In genomic region chr8:117248341-117248740, GRCm38 (mm10) we compare ENCODE assay signal across 27 mouse cellular contexts. TPM values are rescaled to one million over a fixed set of nuclear protein-coding genes. Genes with fewer than 3 reads are reported as not detected.
DNase-seq lines count a peak whose midpoint lies in the region; ATAC-seq lines count a peak whose summit lies in the region.
"Had no signal": no experiment of that assay in that cellular context is flagged by ENCODE, and none has a peak within 500 bp of the region (broad histone marks: within the 10 kb centered on the region; RNA-seq: fewer than 3 reads in every experiment).

No protein-coding gene starts in this region.

- H3K4me2 ChIP-seq in midbrain, embryonic 11.5 days: no peak overlapping the region
- H3K4me2 ChIP-seq in intestine, embryonic 16.5 days (ENCODE audit: low read depth, low read length): no peak overlapping the region
- H3K4me2 ChIP-seq: embryonic facial prominence, embryonic 15.5 days; heart, embryonic 12.5 days; hindbrain, embryonic 12.5 days; limb, embryonic 15.5 days; stomach, embryonic 15.5 days had no signal

- ATAC-seq in midbrain, embryonic 11.5 days (ENCODE audit: low FRiP score): no peak
- peak; percentile 57 for ATAC-seq in granulocyte monocyte progenitor cell, adult 5-6 weeks (replicated peaks; ENCODE audit: poor library complexity, severe bottlenecking)
- ATAC-seq in megakaryocyte progenitor cell, adult 5-6 weeks (replicated peaks; ENCODE audit: poor library complexity): peak; percentile 63
- ATAC-seq in intestine, embryonic 16.5 days: no peak
- ATAC-seq: forebrain, embryonic 14.5 days; midbrain, embryonic 16.5 days had no signal

- H3K9ac ChIP-seq in midbrain, embryonic 11.5 days (ENCODE audit: low read length): no peak overlapping the region
- no peak overlapping the region for H3K9ac ChIP-seq in intestine, embryonic 16.5 days (ENCODE audit: low read depth, low read length)
- H3K9ac ChIP-seq: embryonic facial prominence, embryonic 15.5 days; heart, embryonic 12.5 days; hindbrain, embryonic 12.5 days; limb, embryonic 15.5 days; stomach, embryonic 15.5 days had no signal

- 89% methylated on average over 11 of the region's 11 CpGs for WGBS in midbrain, embryonic 11.5 days
- 93% methylated on average over 11 of the region's 11 CpGs for WGBS in midbrain, embryonic 10.5 days
- 70% methylated on average over 11 of the region's 11 CpGs for WGBS in intestine, embryonic 16.5 days

- H3K27me3 ChIP-seq in midbrain, embryonic 11.5 days (ENCODE audit: control insufficient read depth, insufficient read depth, low read length): no peaks in the 10 kb centered on the region
- no peaks in the 10 kb centered on the region for H3K27me3 ChIP-seq in midbrain, embryonic 10.5 days (ENCODE audit: low read depth, poor library complexity, severe bottlenecking)
- H3K27me3 ChIP-seq in intestine, embryonic 16.5 days (replicated peaks; ENCODE audit: control insufficient read depth, insufficient read depth, low read length): no peaks in the 10 kb centered on the region
- H3K27me3 ChIP-seq: embryonic facial prominence, embryonic 15.5 days; heart, embryonic 12.5 days; hindbrain, embryonic 12.5 days; limb, embryonic 15.5 days; stomach, embryonic 15.5 days had no signal

- no peak overlapping the region for H3K27ac ChIP-seq in midbrain, embryonic 11.5 days (ENCODE audit: low read depth, low read length)
- H3K27ac ChIP-seq in midbrain, embryonic 10.5 days (replicated peaks): no peak overlapping the region
- H3K27ac ChIP-seq in intestine, embryonic 16.5 days (ENCODE audit: low read length): no peak overlapping the region
- H3K27ac ChIP-seq: embryonic facial prominence, embryonic 15.5 days; hindbrain, embryonic 12.5 days; limb, embryonic 15.5 days; stomach, embryonic 15.5 days had no signal

- H3K9me3 ChIP-seq in midbrain, embryonic 11.5 days (ENCODE audit: control insufficient read depth, low read length): no peaks in the 10 kb centered on the region
- H3K9me3 ChIP-seq in midbrain, embryonic 10.5 days (replicated peaks): no peaks in the 10 kb centered on the region
- H3K9me3 ChIP-seq in intestine, embryonic 16.5 days (ENCODE audit: control insufficient read depth, low read length): no peaks in the 10 kb centered on the region; the same call in none of the 2 replicates
- H3K9me3 ChIP-seq: embryonic facial prominence, embryonic 15.5 days; heart, embryonic 12.5 days; hindbrain, embryonic 12.5 days; limb, embryonic 15.5 days; stomach, embryonic 15.5 days had no signal

- no peaks in the 10 kb centered on the region for H3K4me1 ChIP-seq in midbrain, embryonic 11.5 days (ENCODE audit: control insufficient read depth, insufficient read depth, low read length)
- H3K4me1 ChIP-seq in midbrain, embryonic 10.5 days: no peaks in the 10 kb centered on the region
- H3K4me1 ChIP-seq in intestine, embryonic 16.5 days (ENCODE audit: control insufficient read depth, insufficient read depth, low read length): no peaks in the 10 kb centered on the region
- H3K4me1 ChIP-seq: embryonic facial prominence, embryonic 15.5 days; heart, embryonic 12.5 days; hindbrain, embryonic 12.5 days; limb, embryonic 15.5 days; stomach, embryonic 15.5 days had no signal

- no peak overlapping the region for H3K4me3 ChIP-seq in midbrain, embryonic 11.5 days (ENCODE audit: low read depth, low read length)
- no peak overlapping the region for H3K4me3 ChIP-seq in midbrain, embryonic 10.5 days
- no peak overlapping the region for H3K4me3 ChIP-seq in intestine, embryonic 16.5 days (ENCODE audit: low read length)
- H3K4me3 ChIP-seq: embryonic facial prominence, embryonic 15.5 days; heart, embryonic 12.5 days; hindbrain, embryonic 12.5 days; limb, embryonic 15.5 days; myocyte; stomach, embryonic 15.5 days had no signal

- no peaks in the 10 kb centered on the region for H3K36me3 ChIP-seq in midbrain, embryonic 11.5 days (ENCODE audit: control insufficient read depth, insufficient read depth, low read length)
- no peaks in the 10 kb centered on the region for H3K36me3 ChIP-seq in midbrain, embryonic 10.5 days
- no peaks in the 10 kb centered on the region for H3K36me3 ChIP-seq in intestine, embryonic 16.5 days (ENCODE audit: control insufficient read depth, insufficient read depth, low read length)
- H3K36me3 ChIP-seq: embryonic facial prominence, embryonic 15.5 days; heart, embryonic 12.5 days; hindbrain, embryonic 12.5 days; limb, embryonic 15.5 days; stomach, embryonic 15.5 days had no signal

- peak; percentile 77 for DNase-seq in midbrain, embryonic 11.5 days (ENCODE audit: low spot score, missing footprints)
- no peak for DNase-seq in midbrain, embryonic 10.5 days (ENCODE audit: low spot score)
- peak; percentile 41 for DNase-seq in thymus, postnatal 4 days
- DNase-seq in embryo, embryonic 9.5 days (ENCODE audit: extremely low spot score): no peak
- no peak for DNase-seq in right cerebral cortex, adult 2 months (ENCODE audit: low spot score in 2 of 2)
- DNase-seq: adrenal gland, postnatal 14 days; cerebellum, adult 8-10 months; cerebellum, postnatal 36 days; gastrocnemius, postnatal 14 days; heart, adult 18-20 months; heart, postnatal 10 days; kidney, adult 9 months; kidney, postnatal 25 days; lung, adult 18-20 months; lung, postnatal 10 days; right cerebral cortex, postnatal 4 days had no signal

RNA-seq across cellular contexts. Expression of gene Cmip, which starts 8.5 kb away (rescaled TPM):
- polyA plus RNA-seq in midbrain, embryonic 11.5 days (2014; fragmentation: Nextera tagmentation; extraction: Ambion mirVana): 23.7 and 28.5 TPM in 2 replicates
- polyA plus RNA-seq in midbrain, embryonic 10.5 days (2016; fragmentation: Nextera tagmentation; extraction: Ambion mirVana): 9.3 and 11.2 TPM in 2 replicates
- total RNA-seq in granulocyte monocyte progenitor cell, adult 5-6 weeks (2014; fragmentation: Nextera tagmentation): 30.7 and 49.5 TPM in 2 replicates
- 6.0 and 11.8 TPM in 2 replicates for total RNA-seq in granulocyte monocyte progenitor cell, adult 5-6 weeks (2017)
- 36.5 and 37.5 TPM in 2 replicates for total RNA-seq in megakaryocyte progenitor cell, adult 5-6 weeks (2015)
- total RNA-seq in megakaryocyte progenitor cell, adult 5-6 weeks (2017): 9.5 TPM in 2 replicates
- polyA plus RNA-seq in intestine, embryonic 16.5 days (2015; fragmentation: Nextera tagmentation; extraction: Ambion mirVana): 16.7 and 16.8 TPM in 2 replicates

Comparison
In these comparisons a context has a peak if more than half of its experiments do, and no peak if none do; other contexts are left out.
1. DNase-seq: peak in midbrain, embryonic 11.5 days (single experiment) and thymus, postnatal 4 days (single experiment); none in midbrain, embryonic 10.5 days (single experiment), embryo, embryonic 9.5 days (single experiment) and right cerebral cortex, adult 2 months (0 of 2).
2. ATAC-seq: peak in granulocyte monocyte progenitor cell, adult 5-6 weeks (single experiment) and megakaryocyte progenitor cell, adult 5-6 weeks (single experiment); none in midbrain, embryonic 11.5 days (single experiment) and intestine, embryonic 16.5 days (single experiment).